Mouse (Mus musculus): Measurements from ENCODE around the gene Ppp4r3a.

- TF ChIP-seq CTCF (IDR thresholded peaks at IDR 0.05; ENCODE audit: low read depth, low read length) = no peak
- TF ChIP-seq TAL1 (conservative IDR thresholded peaks at IDR 0.05; ENCODE audit: low read depth, low read length) = no peak
Observed at GRCm38 (mm10) chr12:101017971-101018371, 65.5 kb downstream of the Ppp4r3a start.
